In genomic region chr11:116369633-116370032, GRCm38 (mm10) we compare ENCODE assay signal across 14 mouse cellular contexts. TPM values are rescaled to one million over a fixed set of nuclear protein-coding genes. Genes with fewer than 3 reads are reported as not detected.
DNase-seq lines count a peak whose midpoint lies in the region; ATAC-seq and TF ChIP-seq lines count a peak whose summit lies in the region.
"Had no signal": no experiment of that assay in that cellular context is flagged by ENCODE, and none has a peak within 500 bp of the region (broad histone marks: within the 10 kb centered on the region; RNA-seq: fewer than 3 reads in every experiment).

No protein-coding gene starts in this region.

- ATAC-seq in heart, postnatal 0 days (ENCODE audit: insufficient read depth, low read depth): no peak
- peak; percentile 56 for ATAC-seq in inflammation-experienced regulatory T-cells, adult 6 months
- no peak for ATAC-seq in intestine, postnatal 0 days

- no peaks in the 10 kb centered on the region for H3K36me3 ChIP-seq in heart, postnatal 0 days (replicated peaks; ENCODE audit: control insufficient read depth, insufficient read depth, low read length)
- no peaks in the 10 kb centered on the region for H3K36me3 ChIP-seq in intestine, postnatal 0 days (ENCODE audit: control insufficient read depth, insufficient read depth)
- H3K36me3 ChIP-seq: midbrain, embryonic 10.5 days had no signal

- no peaks in the 10 kb centered on the region for H3K27me3 ChIP-seq in heart, postnatal 0 days (ENCODE audit: control insufficient read depth, insufficient read depth, low read length)
- no peaks in the 10 kb centered on the region for H3K27me3 ChIP-seq in intestine, postnatal 0 days (replicated peaks; ENCODE audit: control insufficient read depth, insufficient read depth, low read length)
- H3K27me3 ChIP-seq: neural tube, embryonic 13.5 days had no signal

- no peak overlapping the region for H3K4me2 ChIP-seq in heart, postnatal 0 days (ENCODE audit: low read depth, low read length)
- H3K4me2 ChIP-seq in intestine, postnatal 0 days (replicated peaks; ENCODE audit: low read depth): no peak overlapping the region
- H3K4me2 ChIP-seq: neural tube, embryonic 13.5 days had no signal

- H3K9me3 ChIP-seq in heart, postnatal 0 days (replicated peaks; ENCODE audit: control insufficient read depth, low read length): no peaks in the 10 kb centered on the region
- H3K9me3 ChIP-seq in intestine, postnatal 0 days (ENCODE audit: control insufficient read depth): no peaks in the 10 kb centered on the region
- H3K9me3 ChIP-seq: midbrain, embryonic 10.5 days; neural tube, embryonic 13.5 days had no signal

- no peak for DNase-seq in heart, postnatal 0 days (ENCODE audit: low spot score)
- DNase-seq in heart, adult 18-20 months: no peak
- DNase-seq in CD4-positive, CD25-positive, alpha-beta regulatory T cell, adult 2 months (ENCODE audit: low read depth, low spot score): peak; percentile 63
- DNase-seq in naive thymus-derived CD4-positive, alpha-beta T cell, adult 2 months (ENCODE audit: low read depth): peak; percentile 75
- no peak for DNase-seq in gastrocnemius, postnatal 4 days (ENCODE audit: low spot score in 2 of 2)
- no peak for DNase-seq in left cerebral cortex, adult 18-20 months (ENCODE audit: low spot score in 2 of 2)
- DNase-seq: cerebellum, adult 11 months; heart, postnatal 10 days; kidney, adult 18-20 months had no signal

- 0 out of 2 replicates have a peak, but pooled peaks cover 11% of the 10 kb centered on the region for H3K4me1 ChIP-seq in heart, postnatal 0 days (ENCODE audit: control insufficient read depth, insufficient read depth)
- H3K4me1 ChIP-seq in intestine, postnatal 0 days (replicated peaks; ENCODE audit: control insufficient read depth, insufficient read depth, low read length): 0 out of 2 replicates have a peak, but pooled peaks cover 3% of the 10 kb centered on the region
- H3K4me1 ChIP-seq: neural tube, embryonic 13.5 days had no signal

- H3K27ac ChIP-seq in heart, postnatal 0 days (ENCODE audit: low read depth): 0 out of 2 replicates have a peak overlapping the region, but pooled peaks have one; percentile 15
- no peak overlapping the region for H3K27ac ChIP-seq in intestine, postnatal 0 days (ENCODE audit: low read depth, low read length)
- H3K27ac ChIP-seq: left cerebral cortex, adult 2 months; midbrain, embryonic 10.5 days; neural tube, embryonic 13.5 days had no signal

- no peak overlapping the region for H3K9ac ChIP-seq in heart, postnatal 0 days (replicated peaks; ENCODE audit: low read depth, low read length)
- H3K9ac ChIP-seq in intestine, postnatal 0 days (ENCODE audit: low read depth, low read length): no peak overlapping the region
- H3K9ac ChIP-seq: neural tube, embryonic 13.5 days had no signal

- no peak for TF ChIP-seq EP300 in heart, postnatal 0 days (IDR thresholded peaks at IDR 0.05; ENCODE audit: low read depth)

- no peak overlapping the region for H3K4me3 ChIP-seq in heart, postnatal 0 days (ENCODE audit: low read depth, low read length)
- H3K4me3 ChIP-seq in intestine, postnatal 0 days (ENCODE audit: low read depth, low read length): no peak overlapping the region
- H3K4me3 ChIP-seq: left cerebral cortex, adult 2 months; midbrain, embryonic 10.5 days; neural tube, embryonic 13.5 days had no signal

- WGBS in heart, postnatal 0 days: 36% methylated on average over 5 of the region's 5 CpGs
- WGBS in intestine, postnatal 0 days: 44% methylated on average over 5 of the region's 5 CpGs

- TF ChIP-seq CTCF in heart, postnatal 0 days (IDR thresholded peaks at IDR 0.05; ENCODE audit: low read depth): no peak
- TF ChIP-seq CTCF in intestine, postnatal 0 days (IDR thresholded peaks at IDR 0.05; ENCODE audit: low read depth): no peak

RNA-seq across cellular contexts. Expression of gene Foxj1, which starts 34.4 kb away (rescaled TPM):
- 2.7 TPM in 1 of 2 replicates, not detected in the other for total RNA-seq in heart, postnatal 0 days (2014; rRNA removed; ENCODE audit: low replicate concordance)
- 0.04 and 1.0 TPM in 2 replicates for polyA plus RNA-seq in heart, postnatal 0 days (2015; fragmentation: Nextera tagmentation; extraction: Ambion mirVana)
- total RNA-seq in heart, adult 18-20 months (2021): 1 to 10 TPM in 1 of 2 experiments, not detected in 1; 2.2 TPM
- polyA plus RNA-seq in inflammation-experienced regulatory T-cells, adult 6 months (2017; shearing (Covaris generic)): not detected
- total RNA-seq in gastrocnemius, postnatal 4 days (2021): under 1 TPM; 0.29 to 0.31 TPM
- polyA plus RNA-seq in intestine, postnatal 0 days (2015; fragmentation: Nextera tagmentation; extraction: Ambion mirVana): 0.09 TPM in 1 of 2 replicates, not detected in the other
- 1 to 10 TPM; 3.8 to 3.9 TPM for total RNA-seq in left cerebral cortex, adult 18-20 months (2021)
- total RNA-seq: heart, postnatal 10 days had no signal

RNA-seq across cellular contexts. Expression of gene Rnf157, which starts 43.2 kb away (rescaled TPM):
- total RNA-seq in heart, postnatal 0 days (2014; rRNA removed; ENCODE audit: low replicate concordance): 10.8 and 11.4 TPM in 2 replicates
- polyA plus RNA-seq in heart, postnatal 0 days (2015; fragmentation: Nextera tagmentation; extraction: Ambion mirVana): 2.2 and 3.5 TPM in 2 replicates
- total RNA-seq in heart, adult 18-20 months (2021): 1 to 10 TPM; 5.8 to 7.2 TPM
- polyA plus RNA-seq in inflammation-experienced regulatory T-cells, adult 6 months (2017; shearing (Covaris generic)): 10 to 100 TPM in 1 of 3 experiments, 1 to 10 TPM in 2; 3.0 to 15.1 (median 8.5) TPM
- total RNA-seq in gastrocnemius, postnatal 4 days (2021): 10 to 100 TPM; 32.8 to 37.3 TPM
- 4.9 and 6.6 TPM in 2 replicates for polyA plus RNA-seq in intestine, postnatal 0 days (2015; fragmentation: Nextera tagmentation; extraction: Ambion mirVana)
- 100 to 1,000 TPM; 256 to 274 TPM for total RNA-seq in left cerebral cortex, adult 18-20 months (2021)

Comparison
In these comparisons a context has a peak if more than half of its experiments do, and no peak if none do; other contexts are left out.
1. DNase-seq: peak in CD4-positive, CD25-positive, alpha-beta regulatory T cell, adult 2 months (single experiment) and naive thymus-derived CD4-positive, alpha-beta T cell, adult 2 months (single experiment); none in heart, postnatal 0 days (single experiment), heart, adult 18-20 months (0 of 2), gastrocnemius, postnatal 4 days (0 of 2) and left cerebral cortex, adult 18-20 months (0 of 2).
2. RNA of gene Rnf157, which starts 43.2 kb away (total RNA-seq): 256 to 274 TPM in left cerebral cortex, adult 18-20 months; 32.8 to 37.3 TPM in gastrocnemius, postnatal 4 days, 10.8 to 11.4 TPM in heart, postnatal 0 days and 5.8 to 7.2 TPM in heart, adult 18-20 months; every median in the first group is over 4 times any median in the second.